8 mouse cellular contexts compared by ENCODE assay signal in the genomic region with DNA sequence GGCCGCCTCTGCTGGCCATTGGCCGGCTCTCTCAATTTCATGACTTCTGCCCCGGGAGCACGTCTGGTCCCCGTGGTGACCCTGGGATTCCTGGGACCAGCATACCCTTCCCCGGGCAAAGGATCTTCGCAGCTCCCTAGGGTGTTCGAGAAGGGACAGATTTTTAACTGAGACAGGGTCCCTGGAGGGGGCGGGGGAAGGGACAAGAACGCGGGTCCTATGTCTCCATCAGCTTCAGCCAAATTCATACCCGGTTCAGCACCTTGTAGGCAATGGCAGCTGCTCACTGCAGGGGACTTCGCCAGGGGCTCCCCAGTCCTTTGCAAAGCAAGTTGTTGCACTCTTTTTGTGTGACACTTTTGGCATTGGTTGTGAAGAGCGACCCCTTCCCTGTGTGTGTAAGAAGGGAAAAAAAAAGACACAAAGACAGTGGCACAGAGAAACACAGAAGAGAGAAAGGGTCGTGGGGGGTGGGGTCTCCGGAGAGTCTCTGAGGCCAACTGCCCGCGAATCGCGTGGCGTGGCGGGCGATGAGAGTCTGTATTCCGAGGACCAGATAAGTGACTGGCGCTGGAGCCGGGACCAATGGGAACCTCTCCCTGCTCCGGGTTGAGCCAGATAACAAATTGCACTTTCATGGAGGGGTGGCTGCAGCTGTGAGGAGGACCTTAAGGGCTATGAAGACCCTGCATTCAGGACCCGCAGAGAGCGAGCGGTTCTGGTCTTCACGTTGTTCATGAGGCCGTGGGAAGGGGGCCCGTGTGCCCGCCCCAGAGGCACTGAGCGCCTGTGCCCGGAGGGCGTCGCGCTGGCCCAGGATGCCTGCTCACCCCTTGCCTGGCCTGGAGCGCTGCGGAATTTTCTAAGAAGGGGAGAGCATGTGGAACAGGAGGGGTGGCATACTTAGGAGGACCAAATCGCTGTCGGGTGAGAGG. TPM values are rescaled to one million over a fixed set of nuclear protein-coding genes. Genes with fewer than 3 reads are reported as not detected.
DNase-seq lines count a peak whose midpoint lies in the region; ATAC-seq and TF ChIP-seq lines count a peak whose summit lies in the region.

No protein-coding gene starts in this region.

- peaks cover 14% of the 10 kb centered on the region for H3K4me1 ChIP-seq in hindbrain, embryonic 13.5 days (replicated peaks)
- peaks cover 15% of the 10 kb centered on the region for H3K4me1 ChIP-seq in limb, embryonic 15.5 days

- H3K9me3 ChIP-seq in hindbrain, embryonic 13.5 days, result no peaks in the 10 kb centered on the region
- H3K9me3 ChIP-seq in limb, embryonic 15.5 days, result no peaks in the 10 kb centered on the region

- peak; percentile 55 for ATAC-seq in hindbrain, embryonic 13.5 days (ENCODE audit: low FRiP score)
- ATAC-seq in limb, embryonic 15.5 days (ENCODE audit: insufficient number of reproducible peaks, low FRiP score, low TSS enrichment, low read depth), result peak; percentile 52; the same call in 1 of the 2 replicates

- no peak for TF ChIP-seq CTCF in gastrocnemius, adult 2 months (IDR thresholded peaks at IDR 0.05)

- H3K27me3 ChIP-seq in hindbrain, embryonic 13.5 days, result peaks cover 3% of the 10 kb centered on the region; the same call in 1 of the 2 replicates
- H3K27me3 ChIP-seq in limb, embryonic 15.5 days, result peaks cover 51% of the 10 kb centered on the region

- H3K4me3 ChIP-seq in gastrocnemius, adult 2 months, result peak overlapping the region; percentile 69
- H3K4me3 ChIP-seq in hindbrain, embryonic 13.5 days, result peak overlapping the region; percentile 76
- peak overlapping the region; percentile 54 for H3K4me3 ChIP-seq in limb, embryonic 15.5 days

- 1% methylated on average over 43 of the region's 43 CpGs for WGBS in hindbrain, embryonic 13.5 days
- WGBS in limb, embryonic 15.5 days, result 2% methylated on average over 43 of the region's 43 CpGs

- intact Hi-C loops in gastrocnemius, adult 2 months (cut with DNase I), result no loop called here

- peak; percentile 19 for DNase-seq in gastrocnemius, adult 2 months
- no peak for DNase-seq in gastrocnemius, adult 18-20 months (ENCODE audit: low spot score)
- peak; percentile 18 for DNase-seq in ES-CJ7 (ENCODE audit: low read depth, low spot score)
- DNase-seq in cerebellum, postnatal 36 days, result peak; percentile 51 to 53
- peak; percentile 62 to 70 for DNase-seq in right cerebral cortex, postnatal 10 days (ENCODE audit: low spot score in 2 of 2)
- DNase-seq in lung, postnatal 4 days, result no peak

- no peak overlapping the region for H3K27ac ChIP-seq in gastrocnemius, adult 2 months
- peak overlapping the region; percentile 90 for H3K27ac ChIP-seq in hindbrain, embryonic 13.5 days
- no peak overlapping the region for H3K27ac ChIP-seq in limb, embryonic 15.5 days

- peak overlapping the region; percentile 87 for H3K4me2 ChIP-seq in hindbrain, embryonic 13.5 days
- peak overlapping the region; percentile 98 for H3K4me2 ChIP-seq in limb, embryonic 15.5 days

- no peaks in the 10 kb centered on the region for H3K36me3 ChIP-seq in hindbrain, embryonic 13.5 days
- no peaks in the 10 kb centered on the region for H3K36me3 ChIP-seq in limb, embryonic 15.5 days

- H3K9ac ChIP-seq in hindbrain, embryonic 13.5 days, result peak overlapping the region; percentile 85
- peak overlapping the region; percentile 26; the same call in 1 of the 2 replicates for H3K9ac ChIP-seq in limb, embryonic 15.5 days

RNA-seq across cellular contexts. Expression of a gene that starts 1.2 kb away (rescaled TPM):
- under 1 TPM; 0.05 to 0.22 TPM for total RNA-seq in gastrocnemius, adult 2 months (2021)
- total RNA-seq in gastrocnemius, adult 18-20 months (2021), result under 1 TPM; 0.37 to 0.40 TPM
- 15.7 and 18.7 TPM in 2 replicates for polyA plus RNA-seq in hindbrain, embryonic 13.5 days (2015; fragmentation: Nextera tagmentation; extraction: Ambion mirVana)
- polyA plus RNA-seq in limb, embryonic 15.5 days (2015; fragmentation: Nextera tagmentation; extraction: Ambion mirVana), result 3.1 and 3.4 TPM in 2 replicates

Comparison
In these comparisons a context has a peak if more than half of its experiments do, and no peak if none do; other contexts are left out.
1. DNase-seq: peak in gastrocnemius, adult 2 months (single experiment), ES-CJ7 (single experiment), cerebellum, postnatal 36 days (2 of 2) and right cerebral cortex, postnatal 10 days (2 of 2); none in gastrocnemius, adult 18-20 months (single experiment) and lung, postnatal 4 days (0 of 2).
2. Peak in every context shown above with its lines, with median percentiles within 50 percentile points of each other: H3K4me3 ChIP-seq.